Mouse (Mus musculus) MEL (cell line): Measurements from ENCODE around the gene Rab37. TPM values are rescaled to one million over a fixed set of nuclear protein-coding genes. Genes with fewer than 3 reads are reported as not detected.

Experiments
- DNase-seq: peaks from one replicate; pipeline ENCODE4 v3.0.0; 2011; ENCODE audit warnings: low read depth, low spot score
- H3K27ac ChIP-seq: 2 replicates; pipeline ENCODE4 v1.5.1; 2012; ENCODE audit warnings: low read depth, mild to moderate bottlenecking, control low read depth, low read length, moderate library complexity; ENCODE audit not compliant: control insufficient read depth
- H3K27me3 ChIP-seq, 2 experiments: fragments of 150-350 bp in 1 of 2; sonication (generic) in 1 of 2; 2 replicates each; pipeline ENCODE4 v1.6.1; 2012; ENCODE audit warnings: low read length in 2 of 2, mild to moderate bottlenecking in 2 of 2, improper control_type of control experiment in 1 of 2, moderate library complexity in 1 of 2; ENCODE audit not compliant: insufficient read depth in 2 of 2, control insufficient read depth in 1 of 2
- H3K36me3 ChIP-seq, 2 experiments: 2 replicates each; pipeline ENCODE4 v1.6.1; 2012 to 2014; ENCODE audit warnings: low read length in 2 of 2, improper control_type of control experiment in 1 of 2, inconsistent platforms in 1 of 2, mild to moderate bottlenecking in 1 of 2; ENCODE audit not compliant: insufficient read depth in 2 of 2, control insufficient read depth in 1 of 2
- H3K4me1 ChIP-seq, 2 experiments: fragments of 150-350 bp in 1 of 2; sonication (generic) in 1 of 2; 2 replicates each; pipeline ENCODE4 v1.6.1; 2012; ENCODE audit warnings: low read length in 2 of 2, improper control_type of control experiment in 1 of 2, mild to moderate bottlenecking in 1 of 2; ENCODE audit not compliant: insufficient read depth in 2 of 2, control insufficient read depth in 1 of 2
- H3K4me3 ChIP-seq, 2 experiments: fragments of 150-350 bp in 1 of 2; sonication (generic) in 1 of 2; 2 replicates each; pipeline ENCODE4 v1.5.1; 2012; ENCODE audit warnings: low read depth in 2 of 2, low read length in 2 of 2, mild to moderate bottlenecking in 2 of 2, moderate library complexity in 2 of 2, control low read depth in 1 of 2, improper control_type of control experiment in 1 of 2; ENCODE audit not compliant: control insufficient read depth in 1 of 2, insufficient read depth in 1 of 2
- H3K79me2 ChIP-seq: 2 replicates; pipeline ENCODE4 v1.6.1; 2012; ENCODE audit warnings: mild to moderate bottlenecking, low read length, moderate library complexity; ENCODE audit not compliant: control insufficient read depth, poor library complexity, insufficient read depth
- H3K9ac ChIP-seq: 2 replicates; pipeline ENCODE4 v1.6.1; 2012; ENCODE audit warnings: low read depth, mild to moderate bottlenecking, control low read depth, low read length, moderate library complexity; ENCODE audit not compliant: control insufficient read depth, poor library complexity, severe bottlenecking
- H3K9me3 ChIP-seq: fragments of 150-350 bp; sonication (generic); replicated peaks from 2 replicates; pipeline ENCODE4 v1.6.1; 2012; ENCODE audit warnings: mild to moderate bottlenecking, low read length, improper control_type of control experiment, moderate library complexity; ENCODE audit not compliant: insufficient read depth
- CHD1 ChIP-seq: IDR thresholded peaks from 2 replicates; pipeline ENCODE4 v1.6.1; 2012; ENCODE audit warnings: low read depth, mild to moderate bottlenecking, inconsistent platforms, low read length, improper control_type of control experiment
- CHD2 ChIP-seq: IDR thresholded peaks from 2 replicates; pipeline ENCODE4 v1.6.1; 2011; ENCODE audit warnings: low read length, improper control_type of control experiment
- CTCF ChIP-seq, 3 experiments: IDR thresholded peaks in 2 of 3; conservative IDR thresholded peaks in 1 of 3; 2 replicates each; pipeline ENCODE4 v1.5.1; 2011 to 2012; ENCODE audit warnings: low read length in 3 of 3, low read depth in 2 of 3, mild to moderate bottlenecking in 2 of 3, improper control_type of control experiment in 1 of 3, inconsistent platforms in 1 of 3, mixed read lengths in 1 of 3, moderate library complexity in 1 of 3; ENCODE audit not compliant: control insufficient read depth in 1 of 3, insufficient read depth in 1 of 3, poor library complexity in 1 of 3, severe bottlenecking in 1 of 3
- JUND ChIP-seq: IDR thresholded peaks from 2 replicates; pipeline ENCODE4 v1.6.1; 2011; ENCODE audit warnings: low read depth, mild to moderate bottlenecking, improper control_type of control experiment, low read length
- MAZ ChIP-seq: IDR thresholded peaks from 2 replicates; pipeline ENCODE4 v1.6.1; 2012; ENCODE audit warnings: low read depth, mild to moderate bottlenecking, inconsistent platforms, low read length, improper control_type of control experiment
- MEF2A ChIP-seq: IDR thresholded peaks from 2 replicates; pipeline ENCODE4 v1.6.1; 2014; ENCODE audit warnings: low read depth, mild to moderate bottlenecking, inconsistent platforms, low read length, improper control_type of control experiment; ENCODE audit not compliant: poor library complexity, insufficient replicate concordance, severe bottlenecking; ENCODE audit errors: extremely low read depth
- MXI1 ChIP-seq: IDR thresholded peaks from 2 replicates; pipeline ENCODE4 v1.6.1; 2011; ENCODE audit warnings: mild to moderate bottlenecking, low read depth, low read length, improper control_type of control experiment
- POLR2AphosphoS2 ChIP-seq: IDR thresholded peaks from 2 replicates; pipeline ENCODE4 v1.6.1; 2011; ENCODE audit warnings: low read length, improper control_type of control experiment
- POLR2AphosphoS5 ChIP-seq: IDR thresholded peaks from 2 replicates; pipeline ENCODE4 v1.6.1; 2012; ENCODE audit warnings: low read depth, borderline replicate concordance, mild to moderate bottlenecking, inconsistent platforms, low read length, moderate library complexity, mixed read lengths
- RAD21 ChIP-seq: IDR thresholded peaks from 2 replicates; pipeline ENCODE4 v1.6.1; 2011; ENCODE audit warnings: mild to moderate bottlenecking, low read depth, low read length, improper control_type of control experiment
- TBP ChIP-seq: IDR thresholded peaks from 2 replicates; pipeline ENCODE4 v1.8.0; 2011; ENCODE audit warnings: low read depth, low read length, improper control_type of control experiment
- UBTF ChIP-seq: IDR thresholded peaks from 2 replicates; pipeline ENCODE4 v1.6.1; 2012; ENCODE audit warnings: low read depth, mild to moderate bottlenecking, inconsistent platforms, low read length, improper control_type of control experiment, moderate library complexity, borderline replicate concordance; ENCODE audit not compliant: insufficient read depth
- USF2 ChIP-seq, 2 experiments: IDR thresholded peaks; 2 replicates each; pipeline ENCODE4 v1.6.1; 2011 to 2012; ENCODE audit warnings: improper control_type of control experiment in 2 of 2, low read length in 2 of 2, borderline replicate concordance in 1 of 2, inconsistent platforms in 1 of 2, low read depth in 1 of 2, mild to moderate bottlenecking in 1 of 2; ENCODE audit not compliant: insufficient read depth in 1 of 2
- ZMIZ1 ChIP-seq: IDR thresholded peaks from 2 replicates; pipeline ENCODE4 v1.6.1; 2012; ENCODE audit warnings: low read depth, mild to moderate bottlenecking, inconsistent platforms, low read length, improper control_type of control experiment, moderate library complexity
- ZNF384 ChIP-seq: IDR thresholded peaks from 2 replicates; pipeline ENCODE4 v1.6.1; 2012; ENCODE audit warnings: low read depth, mild to moderate bottlenecking, inconsistent platforms, low read length, improper control_type of control experiment
- polyA plus RNA-seq, 2 experiments: library from polyadenylated mRNA; stranded (reverse) in 1 of 2; unstranded in 1 of 2; fragments of >175 nt in 1 of 2; fragments of >200 nt in 1 of 2; gene quantifications; 2 replicates each; pipeline versions ENCODE4 v1.2.1 to v1.2.4; 2012; ENCODE audit warnings: low replicate concordance in 2 of 2, low read depth in 1 of 2; ENCODE audit not compliant: insufficient read length in 2 of 2, insufficient read depth in 1 of 2, missing spikeins in 1 of 2
- total RNA-seq: library from RNA; depleted of rRNA; stranded (reverse); fragments of 300-350 nt; gene quantifications from 2 replicates; pipeline ENCODE4 v1.2.3, GENCODE M21; 2012

Rab37 gene
- total and polyA plus RNA-seq, 3 experiments: 14.6 to 20.6 TPM; not detected in 1

GRCm38 (mm10) chr11:115169430-115169829 is 78.2 kb downstream of the Rab37 start:
- Histone ChIP-seq H3K4me3 (no peak overlapping the region), H3K4me1 (peaks cover 0 to 11% of the 10 kb centered on the region in 2 experiments), H3K79me2 (peaks cover 34% of the 10 kb centered on the region), H3K9me3 (no peaks in the 10 kb centered on the region), H3K27ac (no peak overlapping the region)
- no peak for DNase-seq
- TF ChIP-seq POLR2AphosphoS5: no peak
- no peak for TF ChIP-seq MEF2A
- no peak for TF ChIP-seq UBTF
- TF ChIP-seq ZNF384: no peak
- no peak for TF ChIP-seq RAD21
- TF ChIP-seq USF2 (IDR thresholded peaks at IDR 0.05; ENCODE audit: borderline replicate concordance in 1 of 2, insufficient read depth in 1 of 2, low read depth in 1 of 2, low read length in 2 of 2): no peak
- TF ChIP-seq ZMIZ1: no peak
- TF ChIP-seq POLR2AphosphoS2: no peak
- TF ChIP-seq MAZ: no peak
- TF ChIP-seq MXI1: no peak
- TF ChIP-seq TBP: no peak
- TF ChIP-seq, all 39 proteins: peak for 0
- H3K9ac ChIP-seq: no peak overlapping the region
- H3K27me3 ChIP-seq: no peaks in the 10 kb centered on the region
- peaks cover 7 to 11% of the 10 kb centered on the region in 2 experiments for H3K36me3 ChIP-seq

GRCm38 (mm10) chr11:115171125-115171524 is 79.9 kb downstream of the Rab37 start:
- Histone ChIP-seq H3K4me1 (no peaks in the 10 kb centered on the region; a peak in 1 of 4 replicates), H3K27ac (no peak overlapping the region), H3K9ac (no peak overlapping the region), H3K4me3 (no peak overlapping the region), H3K79me2 (peaks cover 18% of the 10 kb centered on the region), H3K36me3 (peaks cover 2 to 7% of the 10 kb centered on the region in 2 experiments; a peak in 3 of 4 replicates), H3K9me3 (no peaks in the 10 kb centered on the region), H3K27me3 (no peaks in the 10 kb centered on the region)
- no peak for TF ChIP-seq CHD1
- TF ChIP-seq CTCF (IDR thresholded peaks at IDR 0.05 in 2 of 3, conservative IDR thresholded peaks at IDR 0.05 in 1 of 3; ENCODE audit: control insufficient read depth in 1 of 3, insufficient read depth in 1 of 3, low read depth in 2 of 3, low read length in 3 of 3, poor library complexity in 1 of 3, severe bottlenecking in 1 of 3): no peak
- TF ChIP-seq CHD2: no peak
- no peak for TF ChIP-seq POLR2AphosphoS2
- TF ChIP-seq JUND: no peak
- no peak for DNase-seq
